Mouse (Mus musculus): ENCODE data around the gene Rdh8. TPM values are rescaled to one million over a fixed set of nuclear protein-coding genes. Genes with fewer than 3 reads are reported as not detected.

The Rdh8 gene
- polyA plus RNA-seq, 1 experiment: not detected

DNA sequence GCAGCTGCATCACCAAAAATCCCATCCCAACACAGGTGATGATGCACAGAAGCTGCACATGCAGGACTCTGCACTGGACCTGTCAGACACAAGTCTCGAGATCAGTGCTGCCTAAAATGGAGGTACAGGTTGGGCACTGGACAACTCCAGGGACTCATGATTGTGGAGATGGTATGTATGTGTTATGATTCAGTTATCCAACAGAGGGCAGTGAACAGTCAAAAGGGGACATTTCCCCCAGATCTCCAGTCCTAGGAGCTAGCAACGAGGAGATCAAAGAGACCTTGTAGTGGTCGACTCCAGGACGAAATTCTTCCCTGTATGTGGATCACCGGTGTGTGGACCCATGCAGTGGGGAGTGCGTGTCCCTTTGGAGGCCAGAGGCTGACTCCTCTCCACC is 41.6 kb downstream of the Rdh8 start:
- no peak overlapping the region for H3K27ac ChIP-seq (ENCODE audit: insufficient read depth, low read depth, low read length)
- 43% methylated on average over 6 of the region's 6 CpGs for WGBS
- TF ChIP-seq CTCF (IDR thresholded peaks at IDR 0.05; ENCODE audit: insufficient read depth, low read depth, low read length): no peak
- no peak for TF ChIP-seq POLR2A (IDR thresholded peaks at IDR 0.05; ENCODE audit: insufficient read depth, low read depth, low read length)

DNA sequence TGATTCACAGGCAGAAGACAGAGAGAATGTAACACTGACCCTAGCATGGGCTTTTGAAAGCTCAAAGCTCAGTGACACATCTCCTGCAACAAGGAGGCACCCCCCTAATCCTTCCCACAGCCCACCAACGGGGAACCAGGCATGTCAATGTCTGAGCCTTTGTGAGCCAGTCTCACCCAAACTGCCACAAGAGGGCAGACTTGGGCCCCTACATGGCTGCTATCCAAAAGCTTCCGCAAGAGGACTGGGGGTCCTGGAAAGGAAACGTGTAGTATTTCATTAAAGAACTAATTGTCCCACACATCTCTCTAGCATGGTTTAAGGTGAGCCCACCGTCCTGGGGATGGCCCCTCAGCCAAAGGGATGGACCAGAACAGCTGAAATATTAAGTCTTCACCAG is 43.5 kb downstream of the Rdh8 start:
- 17% methylated on average over 4 of the region's 4 CpGs for WGBS
- H3K4me1 ChIP-seq (ENCODE audit: control insufficient read depth, insufficient read depth, low read length): no peaks in the 10 kb centered on the region
- H3K4me3 ChIP-seq (ENCODE audit: insufficient read depth, low read depth, low read length): no peak overlapping the region
- H3K27ac ChIP-seq (ENCODE audit: insufficient read depth, low read depth, low read length): no peak overlapping the region
- TF ChIP-seq CTCF (IDR thresholded peaks at IDR 0.05; ENCODE audit: insufficient read depth, low read depth, low read length) (0 out of 2 replicates have a peak, but pooled peaks have one; percentile 18), POLR2A (IDR thresholded peaks at IDR 0.05; ENCODE audit: insufficient read depth, low read depth, low read length) (no peak)

More for the DNA sequence above, 41.6 kb downstream of the Rdh8 start:
- Histone ChIP-seq H3K4me1 (ENCODE audit: control insufficient read depth, insufficient read depth, low read length) (no peaks in the 10 kb centered on the region), H3K4me3 (ENCODE audit: insufficient read depth, low read depth, low read length) (no peak overlapping the region)

DNA sequence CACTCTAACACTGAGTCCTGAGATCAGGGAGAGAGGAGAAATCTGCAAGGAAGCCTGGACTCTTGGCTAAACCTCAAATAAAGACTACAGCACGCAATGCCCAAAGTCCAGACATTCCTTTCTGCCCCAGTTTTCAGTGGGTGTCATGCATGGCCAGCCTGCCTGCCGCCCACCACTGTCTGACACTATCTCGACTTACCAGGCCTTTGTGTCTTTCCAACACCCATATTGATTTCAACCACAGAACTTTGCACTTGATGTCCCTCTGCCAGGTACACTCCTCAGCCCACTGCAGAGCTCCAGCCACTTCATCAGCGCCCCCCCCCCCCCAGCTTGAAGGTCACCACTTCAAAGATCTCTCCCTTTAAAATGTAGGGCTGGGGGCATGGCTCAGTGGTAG is 43.9 kb downstream of the Rdh8 start:
- TF ChIP-seq POLR2A (IDR thresholded peaks at IDR 0.05; ENCODE audit: insufficient read depth, low read depth, low read length): no peak
- TF ChIP-seq CTCF (IDR thresholded peaks at IDR 0.05; ENCODE audit: insufficient read depth, low read depth, low read length): no peak
- 65% methylated on average over 4 of the region's 4 CpGs for WGBS
- Histone ChIP-seq H3K4me1 (ENCODE audit: control insufficient read depth, insufficient read depth, low read length) (no peaks in the 10 kb centered on the region), H3K4me3 (ENCODE audit: insufficient read depth, low read depth, low read length) (no peak overlapping the region), H3K27ac (ENCODE audit: insufficient read depth, low read depth, low read length) (no peak overlapping the region)

DNA sequence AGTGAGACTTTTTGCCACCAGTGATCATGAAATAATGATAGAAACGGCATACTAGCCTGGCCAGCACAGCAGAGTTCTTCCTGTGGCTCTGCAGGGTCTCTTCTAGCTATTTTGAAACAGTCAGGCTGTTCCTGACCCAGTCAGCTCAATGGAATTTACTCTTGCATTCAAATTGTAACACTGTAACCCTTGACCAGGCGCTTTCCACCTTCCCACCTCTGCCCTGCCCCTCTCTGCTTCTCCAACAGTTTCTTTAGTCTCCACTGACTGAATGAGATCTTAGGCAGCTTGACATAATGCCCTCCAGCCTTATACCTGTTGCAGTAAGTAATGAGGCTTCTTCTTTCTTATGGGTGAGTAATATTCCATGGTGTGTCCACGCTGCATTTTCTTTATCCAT is 48.6 kb downstream of the Rdh8 start:
- TF ChIP-seq POLR2A (IDR thresholded peaks at IDR 0.05; ENCODE audit: insufficient read depth, low read depth, low read length) (no peak), CTCF (IDR thresholded peaks at IDR 0.05; ENCODE audit: insufficient read depth, low read depth, low read length) (no peak)
- WGBS: 68% methylated on average over 3 of the region's 3 CpGs
- Histone ChIP-seq H3K4me3 (ENCODE audit: insufficient read depth, low read depth, low read length) (no peak overlapping the region), H3K4me1 (ENCODE audit: control insufficient read depth, insufficient read depth, low read length) (peaks cover 6% of the 10 kb centered on the region), H3K27ac (ENCODE audit: insufficient read depth, low read depth, low read length) (no peak overlapping the region)

DNA sequence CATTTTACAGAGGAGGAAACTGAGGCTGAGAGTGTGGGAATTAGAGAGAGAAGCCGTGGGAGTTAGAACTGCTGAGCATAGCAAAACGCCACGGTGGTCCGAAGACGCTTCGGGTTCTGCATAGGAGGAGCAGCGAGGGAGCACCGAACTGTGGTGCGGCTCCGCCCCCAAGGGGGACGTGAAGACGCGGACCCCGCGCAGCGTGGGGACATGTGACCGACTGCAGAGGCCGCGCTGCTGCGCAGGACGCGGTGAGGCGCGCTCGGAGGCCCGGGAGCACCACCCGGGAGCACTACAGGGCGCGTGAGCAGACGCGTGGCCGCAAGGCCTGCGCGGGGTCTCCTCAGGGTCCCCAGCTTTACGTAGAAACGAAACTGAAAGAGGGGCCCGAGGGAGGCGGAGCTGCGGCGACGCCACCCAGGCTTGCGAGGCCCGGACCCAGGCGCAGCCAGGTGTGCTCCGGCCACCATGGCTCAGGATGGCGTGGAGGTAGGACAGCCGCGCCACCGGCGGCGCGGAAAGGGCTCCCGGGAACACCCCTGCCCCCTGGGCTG is 50.2 kb downstream of the Rdh8 start, which contains the start of gene A230050P20Rik:
Gene A230050P20Rik (plus strand): TSS at position 195 of the 554 bp plus-strand sequence.
- 5% methylated on average over 53 of the region's 53 CpGs for WGBS
- Histone ChIP-seq H3K4me3 (ENCODE audit: insufficient read depth, low read depth, low read length) (peak within 1 kb of the TSS; percentile 88), H3K27ac (ENCODE audit: insufficient read depth, low read depth, low read length) (no peak within 1 kb of the TSS; the same call in 1 of the 2 replicates), H3K4me1 (ENCODE audit: control insufficient read depth, insufficient read depth, low read length) (peaks cover 6% of the 10 kb centered on the region)
- TF ChIP-seq POLR2A (IDR thresholded peaks at IDR 0.05; ENCODE audit: insufficient read depth, low read depth, low read length) (peak; percentile 78), CTCF (IDR thresholded peaks at IDR 0.05; ENCODE audit: insufficient read depth, low read depth, low read length) (no peak)

DNA sequence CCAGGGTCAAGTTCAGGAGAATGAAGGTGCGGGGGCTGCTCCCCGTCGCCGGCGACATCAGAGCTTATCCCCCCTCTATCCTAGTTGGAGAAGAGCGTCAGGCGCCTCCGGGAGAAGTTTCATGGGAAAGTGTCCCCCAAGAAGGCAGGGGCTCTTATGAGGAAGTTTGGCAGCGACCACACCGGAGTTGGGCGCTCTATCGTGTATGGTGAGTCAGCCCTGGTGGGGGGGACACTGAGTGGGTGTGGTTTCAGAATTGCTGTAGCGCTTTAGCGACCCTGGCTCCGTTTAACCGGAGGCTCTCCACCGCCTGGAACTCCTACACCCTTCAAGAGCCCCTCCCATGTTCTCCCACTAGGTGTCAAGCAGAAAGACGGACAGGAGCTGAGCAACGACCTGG is 50.9 kb downstream of the Rdh8 start:
- WGBS: 7% methylated on average over 19 of the region's 19 CpGs
- peak overlapping the region; percentile 88 for H3K4me3 ChIP-seq (ENCODE audit: insufficient read depth, low read depth, low read length)
- no peak overlapping the region for H3K27ac ChIP-seq (ENCODE audit: insufficient read depth, low read depth, low read length)
- H3K4me1 ChIP-seq (ENCODE audit: control insufficient read depth, insufficient read depth, low read length): peaks cover 6% of the 10 kb centered on the region
- TF ChIP-seq CTCF (IDR thresholded peaks at IDR 0.05; ENCODE audit: insufficient read depth, low read depth, low read length): no peak
- TF ChIP-seq POLR2A (IDR thresholded peaks at IDR 0.05; ENCODE audit: insufficient read depth, low read depth, low read length): no peak

DNA sequence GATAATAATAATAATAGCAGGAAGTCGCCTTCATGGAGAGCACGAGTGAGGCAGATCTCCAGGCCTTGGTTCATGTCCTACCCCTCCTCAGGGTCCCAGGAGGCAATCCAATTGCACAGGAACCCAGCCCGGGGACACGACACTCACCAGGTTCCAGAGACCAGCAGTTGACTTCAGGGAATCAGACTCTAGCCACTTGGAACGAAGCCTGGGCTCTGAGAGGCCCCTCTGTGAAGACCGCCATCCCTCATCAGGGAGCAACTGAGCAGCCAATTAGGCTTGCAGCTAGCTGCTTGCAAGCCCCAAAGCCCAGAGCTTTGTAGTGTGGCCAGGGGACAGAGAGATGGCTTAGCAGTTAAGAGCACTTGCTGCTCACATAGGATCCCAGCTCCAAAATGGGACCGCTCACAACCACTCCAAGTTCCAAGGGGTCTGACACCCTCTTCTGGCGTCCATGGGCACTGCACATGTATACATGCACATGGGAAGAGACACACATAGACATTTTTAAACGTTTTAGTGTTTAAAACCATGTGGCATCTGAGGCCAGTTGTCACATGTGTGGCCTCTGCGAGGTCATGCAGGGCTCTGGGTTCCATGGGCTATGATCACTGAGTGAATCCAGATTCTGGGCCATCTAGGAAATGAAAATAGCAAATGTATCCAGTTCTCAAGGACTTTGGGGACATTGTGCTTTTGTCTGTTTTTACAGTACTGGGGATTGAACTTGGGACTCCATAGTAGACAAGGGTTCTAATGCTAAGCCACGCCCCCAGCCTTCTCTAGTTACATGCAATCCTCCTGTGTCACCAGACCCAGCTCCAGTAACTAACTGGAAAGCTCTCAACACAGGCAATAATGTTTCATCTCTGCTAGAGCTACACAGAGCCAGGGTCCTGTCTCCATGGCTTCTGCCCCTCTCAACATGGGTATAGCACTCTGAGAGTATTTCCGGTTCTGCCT is 52.2 kb downstream of the Rdh8 start:
- 75% methylated on average over 12 of the region's 12 CpGs for WGBS

DNA sequence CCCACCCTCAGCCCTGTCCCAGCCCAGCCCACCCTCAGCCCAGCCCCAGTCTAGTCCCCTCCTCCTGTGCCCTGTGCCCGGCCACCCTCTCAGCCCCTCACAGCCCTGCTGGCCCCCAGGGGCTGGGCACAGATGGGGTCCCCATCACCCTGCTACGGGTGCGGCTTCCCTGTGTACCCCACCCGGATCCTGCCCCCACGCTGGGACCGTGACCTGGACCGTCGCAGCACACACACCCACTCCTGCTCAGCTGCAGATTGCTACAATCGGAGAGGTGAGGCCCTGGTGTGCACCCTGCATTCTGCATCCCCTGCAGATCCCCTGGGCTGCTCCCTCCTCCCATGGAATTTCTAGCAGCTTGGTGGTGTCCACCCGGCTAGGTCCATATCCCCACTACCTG is 54.7 kb downstream of the Rdh8 start:
- 89% methylated on average over 10 of the region's 10 CpGs for WGBS
- H3K4me3 ChIP-seq (ENCODE audit: insufficient read depth, low read depth, low read length): no peak overlapping the region

More for the DNA sequence above, 52.2 kb downstream of the Rdh8 start:
- no peak overlapping the region for H3K4me3 ChIP-seq (ENCODE audit: insufficient read depth, low read depth, low read length)
- no peak overlapping the region for H3K27ac ChIP-seq (ENCODE audit: insufficient read depth, low read depth, low read length)
- peaks cover 11% of the 10 kb centered on the region for H3K4me1 ChIP-seq (ENCODE audit: control insufficient read depth, insufficient read depth, low read length)
- no peak for TF ChIP-seq POLR2A (IDR thresholded peaks at IDR 0.05; ENCODE audit: insufficient read depth, low read depth, low read length)
- no peak for TF ChIP-seq CTCF (IDR thresholded peaks at IDR 0.05; ENCODE audit: insufficient read depth, low read depth, low read length)

DNA sequence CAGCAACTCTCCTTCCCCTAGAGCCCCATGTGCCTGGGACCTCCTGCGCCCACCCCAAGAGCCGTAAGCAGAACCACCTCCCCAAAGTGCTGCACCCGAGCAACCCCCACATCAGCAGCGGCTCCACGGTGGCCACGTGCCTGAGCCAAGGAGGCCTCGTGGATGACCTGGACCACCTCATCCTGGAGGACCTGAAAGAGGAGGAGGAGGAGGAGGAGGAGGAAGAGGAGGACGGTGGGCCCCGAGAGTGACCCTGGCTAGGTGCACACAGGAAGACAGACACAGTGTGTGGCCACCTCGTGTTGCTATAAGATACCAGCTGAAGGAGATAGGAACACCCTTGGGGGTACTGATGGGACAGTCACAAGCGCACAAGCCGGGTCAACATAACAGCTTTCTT is 55.2 kb downstream of the Rdh8 start:
- Histone ChIP-seq H3K4me1 (ENCODE audit: control insufficient read depth, insufficient read depth, low read length) (peaks cover 16% of the 10 kb centered on the region), H3K4me3 (ENCODE audit: insufficient read depth, low read depth, low read length) (no peak overlapping the region), H3K27ac (ENCODE audit: insufficient read depth, low read depth, low read length) (no peak overlapping the region)
- TF ChIP-seq CTCF (IDR thresholded peaks at IDR 0.05; ENCODE audit: insufficient read depth, low read depth, low read length) (no peak), POLR2A (IDR thresholded peaks at IDR 0.05; ENCODE audit: insufficient read depth, low read depth, low read length) (no peak)
- WGBS: 89% methylated on average over 12 of the region's 12 CpGs

More for the DNA sequence above, 54.7 kb downstream of the Rdh8 start:
- TF ChIP-seq POLR2A (IDR thresholded peaks at IDR 0.05; ENCODE audit: insufficient read depth, low read depth, low read length) (no peak), CTCF (IDR thresholded peaks at IDR 0.05; ENCODE audit: insufficient read depth, low read depth, low read length) (no peak)
- Histone ChIP-seq H3K27ac (ENCODE audit: insufficient read depth, low read depth, low read length) (no peak overlapping the region), H3K4me1 (ENCODE audit: control insufficient read depth, insufficient read depth, low read length) (peaks cover 15% of the 10 kb centered on the region)
